Mouse (Mus musculus): ENCODE data around the gene Slc22a2. TPM values are rescaled to one million over a fixed set of nuclear protein-coding genes. Genes with fewer than 3 reads are reported as not detected.
"Not testable (repeated sequence)": the region's sequence is repeated elsewhere in the genome, so short reads cannot be mapped to it uniquely, and the experiment has no call there.

The Slc22a2 gene
- not detected in 2 replicates for total RNA-seq (2012; rRNA removed)

DNA sequence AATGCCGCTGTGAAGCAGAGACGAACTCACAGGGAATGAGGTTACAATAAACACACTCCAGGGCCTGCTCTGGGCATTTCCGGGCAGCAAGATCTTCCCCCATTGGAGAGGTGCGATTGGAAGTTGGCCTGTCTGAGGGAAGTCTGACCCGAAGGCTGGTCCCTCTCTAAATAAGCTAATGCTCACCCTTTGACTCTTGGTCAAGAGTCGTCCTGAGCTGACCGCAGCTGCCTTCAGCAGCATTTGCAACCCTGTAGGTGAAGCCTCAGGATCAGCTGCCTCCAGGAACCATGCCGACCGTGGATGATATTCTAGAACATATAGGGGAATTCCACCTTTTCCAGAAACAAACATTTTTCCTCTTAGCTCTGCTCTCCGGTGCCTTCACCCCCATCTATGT, at the start of gene Slc22a2:
Gene Slc22a2 (plus strand): TSS at position 142 of the 400 bp plus-strand sequence.
- in situ Hi-C loops (cut with MboI; ENCODE audit: low sequenced_read_pairs in 2 of 2, unreplicated experiment in 2 of 2) = no loop called here
- no peak for TF ChIP-seq ZC3H11A (IDR thresholded peaks at IDR 0.05; ENCODE audit: borderline replicate concordance, low read depth, low read length)
- no peak for TF ChIP-seq HCFC1 (IDR thresholded peaks at IDR 0.05; ENCODE audit: borderline replicate concordance, insufficient read depth, low read length)
- no peak for TF ChIP-seq CHD2 (IDR thresholded peaks at IDR 0.05; ENCODE audit: low read depth, low read length)
- TF ChIP-seq MAFK (IDR thresholded peaks at IDR 0.05; ENCODE audit: insufficient read depth, low read depth, low read length) = no peak
- no peak for TF ChIP-seq ZNF384 (IDR thresholded peaks at IDR 0.05; ENCODE audit: low read depth, low read length)
- Histone ChIP-seq H3K9ac (ENCODE audit: insufficient read depth, low read depth, low read length, poor library complexity, severe bottlenecking) (no peak within 1 kb of the TSS), H3K4me3 (ENCODE audit: insufficient read depth in 1 of 2, low read depth in 1 of 2, low read length in 2 of 2, poor library complexity in 1 of 2, severe bottlenecking in 1 of 2) (no peak within 1 kb of the TSS), H3K36me3 (ENCODE audit: control insufficient read depth, insufficient read depth, low read length, poor library complexity, severe bottlenecking) (no peaks in the 10 kb centered on the region), H3K9me3 (ENCODE audit: control insufficient read depth, insufficient read depth, low read depth, low read length) (no peaks in the 10 kb centered on the region), H3K4me1 (ENCODE audit: control insufficient read depth in 2 of 2, insufficient read depth in 2 of 2, low read length in 2 of 2, poor library complexity in 1 of 2) (no peaks in the 10 kb centered on the region), H3K27ac (ENCODE audit: insufficient read depth, low read depth, low read length, poor library complexity, severe bottlenecking) (no peak within 1 kb of the TSS)
- DNase-seq (ENCODE audit: low read depth, low spot score) = no peak

DNA sequence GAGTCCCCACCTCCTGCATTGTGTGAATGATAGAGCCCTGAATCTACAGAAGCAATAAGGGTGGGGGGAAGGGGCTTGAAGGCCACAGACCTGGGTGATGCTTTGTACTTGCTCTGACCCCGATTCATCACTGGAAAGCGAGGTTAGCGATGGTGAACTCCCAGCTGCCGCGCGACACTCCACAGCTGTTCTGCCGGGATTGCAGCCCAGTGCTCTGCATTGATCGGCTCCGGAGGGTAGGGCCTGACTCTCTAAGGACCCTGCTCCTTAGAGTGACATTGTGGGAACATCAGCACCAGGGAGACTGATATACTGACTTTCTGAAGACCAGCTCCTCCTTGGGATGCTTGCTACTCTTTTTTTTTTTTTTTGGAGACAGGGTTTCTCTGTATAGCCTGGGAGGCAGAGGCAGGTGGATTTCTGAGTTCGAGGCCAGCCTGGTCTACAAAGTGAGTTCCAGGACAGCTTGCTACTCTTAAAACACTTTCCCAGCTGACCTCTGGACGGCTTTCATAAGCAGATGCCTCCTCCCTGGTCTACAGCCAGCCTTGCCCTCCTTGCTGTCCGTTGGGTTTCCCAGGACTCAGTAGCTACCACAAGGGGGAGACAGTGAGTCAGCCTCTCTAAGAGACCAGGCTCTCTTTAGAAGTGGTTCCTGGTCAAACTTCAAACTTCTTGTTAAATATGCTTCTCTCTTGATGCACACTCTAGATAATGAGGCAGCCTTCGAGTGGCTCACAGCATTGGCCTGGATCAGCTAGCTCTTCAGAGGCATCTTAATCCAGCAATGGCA, 49.4 kb upstream of the Slc22a2 start:
- Histone ChIP-seq H3K9me3 (ENCODE audit: control insufficient read depth, insufficient read depth, low read depth, low read length) (no peaks in the 10 kb centered on the region), H3K36me3 (ENCODE audit: control insufficient read depth, insufficient read depth, low read length, poor library complexity, severe bottlenecking) (no peaks in the 10 kb centered on the region), H3K27ac (ENCODE audit: insufficient read depth, low read depth, low read length, poor library complexity, severe bottlenecking) (no peak overlapping the region), H3K9ac (ENCODE audit: insufficient read depth, low read depth, low read length, poor library complexity, severe bottlenecking) (no peak overlapping the region), H3K4me1 (ENCODE audit: control insufficient read depth in 2 of 2, insufficient read depth in 2 of 2, low read length in 2 of 2, poor library complexity in 1 of 2) (no peaks in the 10 kb centered on the region), H3K4me3 (ENCODE audit: insufficient read depth in 1 of 2, low read depth in 1 of 2, low read length in 2 of 2, poor library complexity in 1 of 2, severe bottlenecking in 1 of 2) (no peak overlapping the region)
- peak; percentile 65 for DNase-seq (ENCODE audit: low read depth, low spot score)
- in situ Hi-C loops (cut with MboI; ENCODE audit: low sequenced_read_pairs in 2 of 2, unreplicated experiment in 2 of 2) = no loop called here
- TF ChIP-seq ZC3H11A (IDR thresholded peaks at IDR 0.05; ENCODE audit: borderline replicate concordance, low read depth, low read length) = peak; percentile 43; the same call in 1 of the 2 replicates
- TF ChIP-seq ZNF384 (IDR thresholded peaks at IDR 0.05; ENCODE audit: low read depth, low read length) = no peak
- no peak for TF ChIP-seq MAFK (IDR thresholded peaks at IDR 0.05; ENCODE audit: insufficient read depth, low read depth, low read length)

DNA sequence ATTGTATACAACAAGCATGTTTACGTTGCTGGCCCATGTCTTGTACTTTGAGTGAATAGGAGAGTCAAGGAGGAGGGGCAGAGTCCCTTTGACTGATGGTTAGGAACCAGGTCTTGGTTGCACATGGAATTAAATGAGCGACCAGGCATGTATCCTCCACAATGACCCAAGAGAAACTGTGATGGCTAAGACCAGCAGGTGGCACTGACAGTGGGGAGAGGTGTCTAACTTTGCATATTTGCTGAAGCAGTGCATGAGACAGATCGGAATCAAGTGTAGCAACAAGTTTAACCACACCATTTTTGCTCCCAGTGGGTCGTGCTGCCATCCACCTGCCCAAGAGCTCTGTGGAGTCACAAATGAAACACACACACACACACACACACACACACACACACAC, 21.7 kb upstream of the Slc22a2 start:
- H3K4me3 ChIP-seq (ENCODE audit: insufficient read depth in 1 of 2, low read depth in 1 of 2, low read length in 2 of 2, poor library complexity in 1 of 2, severe bottlenecking in 1 of 2) = no peak overlapping the region
- in situ Hi-C loops (cut with MboI; ENCODE audit: low sequenced_read_pairs in 2 of 2, unreplicated experiment in 2 of 2) = no loop called here
- no peaks in the 10 kb centered on the region for H3K36me3 ChIP-seq (ENCODE audit: control insufficient read depth, insufficient read depth, low read length, poor library complexity, severe bottlenecking)
- no peaks in the 10 kb centered on the region for H3K4me1 ChIP-seq (ENCODE audit: control insufficient read depth in 2 of 2, insufficient read depth in 2 of 2, low read length in 2 of 2, poor library complexity in 1 of 2)
- no peak overlapping the region for H3K9ac ChIP-seq (ENCODE audit: insufficient read depth, low read depth, low read length, poor library complexity, severe bottlenecking)
- no peak overlapping the region for H3K27ac ChIP-seq (ENCODE audit: insufficient read depth, low read depth, low read length, poor library complexity, severe bottlenecking)
- H3K9me3 ChIP-seq (ENCODE audit: control insufficient read depth, insufficient read depth, low read depth, low read length) = 0 out of 2 replicates have a peak, but pooled peaks cover 1% of the 10 kb centered on the region
- no peak for DNase-seq (ENCODE audit: low read depth, low spot score)
- TF ChIP-seq CHD2 (IDR thresholded peaks at IDR 0.05; ENCODE audit: low read depth, low read length) (no peak), ZC3H11A (IDR thresholded peaks at IDR 0.05; ENCODE audit: borderline replicate concordance, low read depth, low read length) (no peak), MAFK (IDR thresholded peaks at IDR 0.05; ENCODE audit: insufficient read depth, low read depth, low read length) (no peak), HCFC1 (IDR thresholded peaks at IDR 0.05; ENCODE audit: borderline replicate concordance, insufficient read depth, low read length) (no peak), ZNF384 (IDR thresholded peaks at IDR 0.05; ENCODE audit: low read depth, low read length) (no peak)

DNA sequence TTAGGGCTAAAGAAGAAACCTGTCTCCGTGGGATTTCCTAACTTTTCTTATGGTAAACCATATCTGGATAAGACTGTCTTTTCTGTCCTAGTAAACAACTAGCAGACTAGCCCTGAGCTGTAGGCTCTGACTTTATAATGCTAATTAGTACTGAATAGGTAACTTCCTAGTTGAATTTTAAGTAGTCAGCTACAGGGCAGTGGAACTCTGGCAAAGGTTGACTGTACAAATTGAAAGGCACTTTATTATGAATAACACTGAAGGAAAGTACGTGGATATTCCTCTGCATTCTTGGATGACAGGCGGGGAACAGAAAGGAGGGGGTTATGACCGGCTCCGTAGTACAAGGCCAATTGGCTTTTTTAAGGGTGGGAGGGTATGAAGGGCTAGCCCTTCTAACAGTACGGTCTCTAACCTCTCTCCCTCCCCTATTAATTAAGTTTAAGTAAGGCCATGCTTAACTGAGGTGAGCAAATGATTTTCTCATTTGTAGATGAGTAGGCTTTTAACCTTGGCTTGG, 19.4 kb upstream of the Slc22a2 start:
- in situ Hi-C loops (cut with MboI; ENCODE audit: low sequenced_read_pairs in 2 of 2, unreplicated experiment in 2 of 2); DNase-seq (ENCODE audit: low read depth, low spot score): not testable (repeated sequence)

DNA sequence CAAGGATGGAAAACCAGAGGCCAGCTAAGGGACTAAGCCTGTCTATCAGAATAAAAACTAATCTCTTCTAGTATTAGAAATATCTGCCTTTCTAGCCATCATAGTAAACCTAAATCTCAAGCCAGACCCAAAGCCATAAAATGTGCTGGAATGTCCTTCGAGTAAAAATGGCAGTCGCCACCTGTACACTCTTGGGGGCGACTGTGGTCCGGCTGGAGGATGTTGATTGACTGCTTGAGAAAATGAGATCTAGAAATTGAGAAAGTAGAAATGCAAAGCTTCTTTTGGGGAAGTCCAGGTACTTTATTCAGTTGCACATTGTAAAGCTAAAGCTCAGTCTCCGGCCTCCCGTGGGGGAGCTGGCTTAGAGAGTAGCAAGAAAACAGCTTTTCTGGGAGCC, 18.5 kb upstream of the Slc22a2 start:
- Histone ChIP-seq H3K36me3 (ENCODE audit: control insufficient read depth, insufficient read depth, low read length, poor library complexity, severe bottlenecking) (no peaks in the 10 kb centered on the region), H3K4me1 (ENCODE audit: control insufficient read depth in 2 of 2, insufficient read depth in 2 of 2, low read length in 2 of 2, poor library complexity in 1 of 2) (no peaks in the 10 kb centered on the region), H3K9ac (ENCODE audit: insufficient read depth, low read depth, low read length, poor library complexity, severe bottlenecking) (no peak overlapping the region), H3K9me3 (ENCODE audit: control insufficient read depth, insufficient read depth, low read depth, low read length) (0 out of 2 replicates have a peak, but pooled peaks cover 1% of the 10 kb centered on the region), H3K4me3 (ENCODE audit: insufficient read depth in 1 of 2, low read depth in 1 of 2, low read length in 2 of 2, poor library complexity in 1 of 2, severe bottlenecking in 1 of 2) (no peak overlapping the region), H3K27ac (ENCODE audit: insufficient read depth, low read depth, low read length, poor library complexity, severe bottlenecking) (no peak overlapping the region)
- in situ Hi-C loops (cut with MboI; ENCODE audit: low sequenced_read_pairs in 2 of 2, unreplicated experiment in 2 of 2) = no loop called here
- DNase-seq (ENCODE audit: low read depth, low spot score) = no peak
- TF ChIP-seq HCFC1 (IDR thresholded peaks at IDR 0.05; ENCODE audit: borderline replicate concordance, insufficient read depth, low read length) = no peak
- no peak for TF ChIP-seq MAFK (IDR thresholded peaks at IDR 0.05; ENCODE audit: insufficient read depth, low read depth, low read length)

More for the DNA sequence above, 19.4 kb upstream of the Slc22a2 start:
- H3K36me3 ChIP-seq (ENCODE audit: control insufficient read depth, insufficient read depth, low read length, poor library complexity, severe bottlenecking); H3K9ac ChIP-seq (ENCODE audit: insufficient read depth, low read depth, low read length, poor library complexity, severe bottlenecking); H3K9me3 ChIP-seq (ENCODE audit: control insufficient read depth, insufficient read depth, low read depth, low read length); H3K4me1 ChIP-seq (ENCODE audit: control insufficient read depth in 2 of 2, insufficient read depth in 2 of 2, low read length in 2 of 2, poor library complexity in 1 of 2); H3K4me3 ChIP-seq (ENCODE audit: insufficient read depth in 1 of 2, low read depth in 1 of 2, low read length in 2 of 2, poor library complexity in 1 of 2, severe bottlenecking in 1 of 2); H3K27ac ChIP-seq (ENCODE audit: insufficient read depth, low read depth, low read length, poor library complexity, severe bottlenecking): not testable (repeated sequence)
